Mouse (Mus musculus) stomach, postnatal 0 days (tissue): ENCODE data around the gene Xylt1. TPM values are rescaled to one million over a fixed set of nuclear protein-coding genes. Genes with fewer than 3 reads are reported as not detected.

Source experiments
- ATAC-seq: fragments of 200-750 bp; cut with Nextera tagmentation; 2 replicates; pipeline ENCODE4 v1.8.0; 2017; ENCODE audit not compliant: low FRiP score, low TSS enrichment
- DNase-seq: peaks from one replicate; pipeline ENCODE4 v3.0.0-alpha.2; 2016; ENCODE audit warnings: low spot score
- H3K27ac ChIP-seq: fragments of 300-500 bp; sonication (generic); replicated peaks from 2 replicates; pipeline ENCODE4 v1.5.1; 2014; ENCODE audit warnings: mild to moderate bottlenecking, control low read depth
- H3K27me3 ChIP-seq: fragments of 300-500 bp; sonication (generic); 2 replicates; pipeline ENCODE4 v1.6.1; 2014; ENCODE audit warnings: low read length; ENCODE audit not compliant: control insufficient read depth, insufficient read depth
- H3K36me3 ChIP-seq: fragments of 300-500 bp; sonication (generic); 2 replicates; pipeline ENCODE4 v1.6.1; 2014; ENCODE audit warnings: low read length, mixed read lengths; ENCODE audit not compliant: control insufficient read depth, insufficient read depth
- H3K4me1 ChIP-seq: fragments of 300-500 bp; sonication (generic); replicated peaks from 2 replicates; pipeline ENCODE4 v1.6.1; 2014; ENCODE audit warnings: antibody characterized with exemption; ENCODE audit not compliant: control insufficient read depth, insufficient read depth
- H3K4me2 ChIP-seq: fragments of 300-500 bp; sonication (generic); replicated peaks from 2 replicates; pipeline ENCODE4 v1.6.1; 2014; ENCODE audit warnings: low read depth, mild to moderate bottlenecking, control low read depth, moderate library complexity
- H3K4me3 ChIP-seq: fragments of 300-500 bp; sonication (generic); 2 replicates; pipeline ENCODE4 v1.5.1; 2014; ENCODE audit warnings: low read depth, low read length, control low read depth
- H3K9ac ChIP-seq: fragments of 300-500 bp; sonication (generic); 2 replicates; pipeline ENCODE4 v1.6.1; 2014; ENCODE audit warnings: mild to moderate bottlenecking, low read length, control low read depth, mixed read lengths
- H3K9me3 ChIP-seq: fragments of 300-500 bp; sonication (generic); 2 replicates; pipeline ENCODE4 v1.6.1; 2016; ENCODE audit warnings: low read length; ENCODE audit not compliant: control insufficient read depth
- CTCF ChIP-seq: IDR thresholded peaks from 2 replicates; pipeline ENCODE4 v1.5.1; 2016; ENCODE audit warnings: antibody characterized with exemption, low read depth, mild to moderate bottlenecking, moderate library complexity
- EP300 ChIP-seq: optimal IDR thresholded peaks from 2 replicates; pipeline ENCODE3; 2016; ENCODE audit warnings: antibody characterized with exemption
- WGBS: fragments of 180-500 bp; shearing (Covaris S2); extraction: QIAGEN DNeasy Blood & Tissue Kit; methylation state at CpG from one replicate; pipeline ENCODE4 v1.1.7; 2014; 5-methylcytosine and 5-hydroxymethylcytosine counted together
- polyA plus RNA-seq: library from polyadenylated mRNA; unstranded; fragments of >200 nt; fragmentation: Nextera tagmentation; extraction: Ambion mirVana; gene quantifications from 2 replicates; pipeline ENCODE4 v1.2.1, GENCODE M21; 2015

The Xylt1 gene
- polyA plus RNA-seq, 1 experiment from 2014 or later: 0.36 TPM

- no peaks in the 10 kb centered on the region for H3K9me3 ChIP-seq
- ATAC-seq (peak; percentile 5), DNase-seq (peak; percentile 56)
- H3K4me2 ChIP-seq: peak overlapping the region; percentile 95
- TF ChIP-seq CTCF: peak; percentile 15; the same call in 1 of the 2 replicates
- no peak for TF ChIP-seq EP300
- no peaks in the 10 kb centered on the region for H3K36me3 ChIP-seq
- H3K9ac ChIP-seq: peak overlapping the region; percentile 69
- H3K27me3 ChIP-seq: no peaks in the 10 kb centered on the region
- peak overlapping the region; percentile 75 for H3K4me3 ChIP-seq
- 1% methylated on average over 50 of the region's 64 CpGs for WGBS
- no peaks in the 10 kb centered on the region for H3K4me1 ChIP-seq
- peak overlapping the region; percentile 56; the same call in 1 of the 2 replicates for H3K27ac ChIP-seq
These were observed 606 bp downstream of the Xylt1 start for GRCm38 (mm10) chr7:117381188-117381981.

DNA sequence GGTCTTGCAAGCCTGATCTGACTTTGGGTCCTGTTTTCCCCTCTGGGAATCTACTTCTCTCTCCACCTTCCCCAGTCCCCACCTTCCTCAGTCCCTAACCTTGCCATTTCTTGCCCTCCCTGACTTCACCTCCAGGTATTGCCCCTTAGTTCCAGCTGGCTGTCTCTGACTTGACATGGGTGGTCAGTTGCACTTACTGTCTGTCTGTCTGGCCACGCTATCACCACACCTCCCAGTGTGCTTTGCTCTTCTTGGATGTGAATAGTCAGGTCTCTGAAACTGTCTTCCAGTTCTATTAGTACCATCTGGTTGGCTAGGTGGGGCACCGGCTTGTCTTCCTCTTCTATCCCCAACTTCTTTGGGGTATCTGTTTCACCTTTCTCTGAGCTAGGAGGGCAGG is 1.2 kb downstream of the Xylt1 start:
- TF ChIP-seq EP300 (no peak), CTCF (no peak)
- H3K4me2 ChIP-seq: peak overlapping the region; percentile 95
- no peaks in the 10 kb centered on the region for H3K4me1 ChIP-seq
- ATAC-seq (no peak), DNase-seq (no peak)
- H3K9me3 ChIP-seq: no peaks in the 10 kb centered on the region
- no peaks in the 10 kb centered on the region for H3K27me3 ChIP-seq
- 37% methylated on average over 2 of the region's 2 CpGs for WGBS
- peak overlapping the region; percentile 75 for H3K4me3 ChIP-seq
- H3K27ac ChIP-seq: no peak overlapping the region
- no peak overlapping the region; the same call in 1 of the 2 replicates for H3K9ac ChIP-seq
- H3K36me3 ChIP-seq: no peaks in the 10 kb centered on the region

DNA sequence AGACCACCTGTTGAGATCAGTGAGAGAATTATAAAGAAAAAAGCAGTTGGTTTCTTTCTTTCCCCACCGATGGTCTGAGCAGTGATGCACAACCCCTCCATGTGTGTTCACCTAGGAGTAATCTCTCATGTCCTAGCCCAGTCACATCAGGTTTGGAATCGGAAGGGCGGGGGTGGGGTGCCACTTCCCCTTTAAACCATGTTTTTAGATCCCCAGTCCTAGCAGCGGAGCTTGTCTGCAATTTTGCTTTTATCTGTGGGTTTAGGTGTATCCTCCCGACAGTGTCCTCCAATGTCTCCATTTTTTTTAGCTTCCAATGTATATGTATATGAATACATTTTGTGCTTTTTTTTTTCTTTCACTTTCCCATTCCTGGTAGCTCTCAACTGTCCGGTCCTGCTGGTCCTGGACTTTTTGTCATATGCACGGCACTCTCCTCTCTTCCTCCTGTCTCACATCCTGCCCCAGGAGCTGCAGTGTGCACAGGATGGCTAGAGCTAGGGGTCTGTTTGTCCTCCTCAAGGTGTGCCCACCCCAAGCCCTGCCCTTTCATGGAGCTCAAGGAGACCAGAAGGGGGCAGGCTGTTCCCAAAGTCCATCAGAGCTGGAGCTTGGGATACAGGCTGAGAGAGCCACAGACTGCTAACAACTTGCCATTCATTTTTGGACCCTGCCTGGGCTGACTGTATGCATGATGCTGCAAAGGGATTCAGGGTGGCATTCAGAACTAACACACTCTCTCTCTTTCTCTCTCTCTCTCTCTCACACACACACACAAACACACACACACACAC is 2.6 kb downstream of the Xylt1 start:
- H3K9ac ChIP-seq: no peak overlapping the region
- no peaks in the 10 kb centered on the region for H3K4me1 ChIP-seq
- DNase-seq: peak; percentile 25
- no peak overlapping the region; the same call in 1 of the 2 replicates for H3K4me2 ChIP-seq
- no peak overlapping the region for H3K27ac ChIP-seq
- no peaks in the 10 kb centered on the region for H3K36me3 ChIP-seq
- WGBS: 68% methylated on average over 7 of the region's 7 CpGs
- no peak for TF ChIP-seq EP300
- peak; percentile 74 for TF ChIP-seq CTCF
- no peaks in the 10 kb centered on the region for H3K9me3 ChIP-seq
- no peaks in the 10 kb centered on the region for H3K27me3 ChIP-seq
- H3K4me3 ChIP-seq: no peak overlapping the region
- ATAC-seq: no peak

- Histone ChIP-seq H3K9me3 (no peaks in the 10 kb centered on the region), H3K27me3 (no peaks in the 10 kb centered on the region), H3K36me3 (no peaks in the 10 kb centered on the region), H3K9ac (no peak overlapping the region), H3K4me1 (no peaks in the 10 kb centered on the region), H3K4me3 (no peak overlapping the region), H3K27ac (no peak overlapping the region), H3K4me2 (no peak overlapping the region)
- DNase-seq: no peak
- ATAC-seq: no peak
- WGBS: 81% methylated on average over 4 of the region's 4 CpGs
- no peak for TF ChIP-seq CTCF
- no peak for TF ChIP-seq EP300
These were observed 5.6 kb downstream of the Xylt1 start for GRCm38 (mm10) chr7:117386376-117386775.

GRCm38 (mm10) chr7:117388284-117388988 is 7.7 kb downstream of the Xylt1 start:
- H3K9me3 ChIP-seq: no peaks in the 10 kb centered on the region
- 94% methylated on average over 9 of the region's 9 CpGs for WGBS
- no peak for ATAC-seq
- no peak overlapping the region for H3K27ac ChIP-seq
- no peaks in the 10 kb centered on the region for H3K36me3 ChIP-seq
- no peaks in the 10 kb centered on the region for H3K27me3 ChIP-seq
- no peak for TF ChIP-seq EP300
- no peak for TF ChIP-seq CTCF
- no peaks in the 10 kb centered on the region for H3K4me1 ChIP-seq
- no peak overlapping the region for H3K9ac ChIP-seq
- DNase-seq: no peak
- no peak overlapping the region for H3K4me2 ChIP-seq
- no peak overlapping the region for H3K4me3 ChIP-seq
